Mouse (Mus musculus) C2C12 (cell line): ENCODE measurements at regions not wholly inside any gene's neighbourhood (a gene's known extent, or its start where the extent isn't known, plus 50 kb on each side); places are given as distances from the start of the nearest gene placed in this dataset. TPM values are rescaled to one million over a fixed set of nuclear protein-coding genes. Genes with fewer than 3 reads are reported as not detected.

ENCODE experiments used
- H3K27me3 ChIP-seq: one replicate; pipeline ENCODE4 v1.6.1; 2011; ENCODE audit not compliant: control insufficient read depth, insufficient read depth, insufficient read length
- H3K36me3 ChIP-seq: one replicate; pipeline ENCODE4 v1.6.1; 2011; ENCODE audit not compliant: control insufficient read depth, insufficient read depth
- H3K4me3 ChIP-seq: one replicate; pipeline ENCODE4 v1.5.1; 2011; ENCODE audit warnings: mild to moderate bottlenecking, control low read depth; ENCODE audit not compliant: poor library complexity, insufficient read depth, severe bottlenecking
- H3K79me2 ChIP-seq: one replicate; pipeline ENCODE4 v1.6.1; 2011; ENCODE audit not compliant: control insufficient read depth, insufficient read depth
- H3K79me3 ChIP-seq: one replicate; pipeline ENCODE4 v1.6.1; 2011; ENCODE audit warnings: low read depth, control low read depth
- H3ac ChIP-seq: one replicate; pipeline ENCODE3; 2011; ENCODE audit warnings: low read depth; ENCODE audit not compliant: control insufficient read depth, insufficient read length
- CEBPB ChIP-seq: IDR thresholded peaks from one replicate; pipeline ENCODE4 v1.6.1; 2011; ENCODE audit warnings: low read depth, mild to moderate bottlenecking, control low read depth, moderate library complexity
- CTCF ChIP-seq: IDR thresholded peaks from one replicate; pipeline ENCODE4 v1.5.1; 2011; ENCODE audit not compliant: control insufficient read depth, insufficient read depth, insufficient read length
- FOSL1 ChIP-seq: IDR thresholded peaks from one replicate; pipeline ENCODE4 v1.8.0; 2011; ENCODE audit warnings: mild to moderate bottlenecking, low read length; ENCODE audit not compliant: poor library complexity, insufficient read depth, severe bottlenecking
- MAX ChIP-seq: IDR thresholded peaks from one replicate; pipeline ENCODE4 v1.6.1; 2011; ENCODE audit warnings: mild to moderate bottlenecking, control low read depth
- MYOD1 ChIP-seq: IDR thresholded peaks from one replicate; pipeline ENCODE4 v1.6.1; 2011; ENCODE audit warnings: low read depth; ENCODE audit not compliant: control insufficient read depth, insufficient read length
- MYOG ChIP-seq: IDR thresholded peaks from one replicate; pipeline ENCODE4 v1.6.1; 2011; ENCODE audit not compliant: control insufficient read depth, insufficient read length; ENCODE audit errors: extremely low read depth
- USF1 ChIP-seq: IDR thresholded peaks from one replicate; pipeline ENCODE4 v1.6.1; 2011; ENCODE audit warnings: low read depth, mild to moderate bottlenecking, control low read depth, moderate library complexity
- microRNA-seq: library from miRNA; unstranded; fragments of <30 nt; microRNA quantifications from one replicate; pipeline ENCODE4, GENCODE M21; 2019; ENCODE audit warnings: borderline microRNAs expressed

DNA sequence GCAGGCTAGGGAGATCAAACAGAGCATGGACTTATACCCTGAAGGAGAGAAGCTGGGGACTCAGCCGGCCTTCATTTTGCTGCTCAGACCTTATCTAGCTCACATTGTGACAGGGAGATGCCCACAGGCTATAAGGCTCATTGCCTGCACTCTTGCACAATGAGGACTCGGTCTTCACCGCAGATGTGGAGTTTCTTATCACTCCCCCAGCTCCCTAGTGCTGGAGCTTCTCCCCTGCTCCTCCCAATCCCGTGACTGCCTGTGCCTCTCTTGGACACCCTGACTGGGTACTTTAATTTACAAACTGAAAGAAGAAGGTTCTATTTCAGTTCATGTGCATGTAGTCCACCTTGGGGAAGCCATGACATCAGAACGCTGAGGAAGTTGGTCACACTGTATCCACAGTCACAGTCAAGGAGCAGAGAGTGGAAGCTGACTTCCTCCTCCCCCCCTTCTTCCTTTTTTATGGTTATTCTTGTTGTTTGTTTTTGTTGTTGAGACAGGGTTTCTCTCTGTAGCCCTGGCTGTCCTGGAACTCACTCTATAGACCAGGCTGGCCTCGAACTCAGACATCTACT lies 51.3 kb upstream of the Med14 start:
- Histone ChIP-seq H3K4me3 (no peak overlapping the region), H3K79me3 (no peaks in the 10 kb centered on the region), H3K36me3 (no peaks in the 10 kb centered on the region), H3K79me2 (no peaks in the 10 kb centered on the region), H3ac (no peak overlapping the region), H3K27me3 (no peaks in the 10 kb centered on the region)
- no peak for TF ChIP-seq FOSL1
- TF ChIP-seq USF1: no peak
- TF ChIP-seq CTCF: no peak
- TF ChIP-seq MYOG: no peak
- no peak for TF ChIP-seq MAX
- TF ChIP-seq MYOD1: no peak
- TF ChIP-seq CEBPB: no peak

Small RNA genes in the stretch of these regions (microRNA-seq; reads per million reads assigned to microRNA genes)
- not detected for gene Gm25063
